Mouse (Mus musculus): ENCODE data around the gene Nxnl2. TPM values are rescaled to one million over a fixed set of nuclear protein-coding genes. Genes with fewer than 3 reads are reported as not detected.

The Nxnl2 gene
- total RNA-seq, 2 experiments from 2014 or later, result 0.61 to 0.72 TPM

DNA sequence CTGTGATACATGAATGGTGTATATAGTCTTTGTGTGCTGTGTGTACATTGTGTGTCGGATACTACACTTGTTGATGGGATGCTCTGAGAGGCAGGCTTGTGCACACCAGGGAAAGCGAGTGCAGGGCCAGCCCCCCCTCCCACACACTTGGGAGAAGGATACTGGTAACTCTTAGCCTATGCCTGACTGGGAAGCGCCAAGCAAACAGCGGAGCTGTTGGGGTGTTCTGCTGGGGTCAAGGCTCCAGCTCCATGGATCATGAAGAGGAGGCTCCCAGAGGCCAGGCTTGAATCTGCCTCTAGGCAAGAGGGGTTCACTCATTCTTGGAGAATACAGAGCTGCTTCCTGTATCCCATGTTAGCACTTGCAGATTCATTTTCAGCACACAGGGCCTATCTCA, 50.1 kb downstream of the Nxnl2 start:
- intact Hi-C loops (cut with DNase I), result no loop called here
- no peak for DNase-seq (ENCODE audit: low spot score in 2 of 2)

DNA sequence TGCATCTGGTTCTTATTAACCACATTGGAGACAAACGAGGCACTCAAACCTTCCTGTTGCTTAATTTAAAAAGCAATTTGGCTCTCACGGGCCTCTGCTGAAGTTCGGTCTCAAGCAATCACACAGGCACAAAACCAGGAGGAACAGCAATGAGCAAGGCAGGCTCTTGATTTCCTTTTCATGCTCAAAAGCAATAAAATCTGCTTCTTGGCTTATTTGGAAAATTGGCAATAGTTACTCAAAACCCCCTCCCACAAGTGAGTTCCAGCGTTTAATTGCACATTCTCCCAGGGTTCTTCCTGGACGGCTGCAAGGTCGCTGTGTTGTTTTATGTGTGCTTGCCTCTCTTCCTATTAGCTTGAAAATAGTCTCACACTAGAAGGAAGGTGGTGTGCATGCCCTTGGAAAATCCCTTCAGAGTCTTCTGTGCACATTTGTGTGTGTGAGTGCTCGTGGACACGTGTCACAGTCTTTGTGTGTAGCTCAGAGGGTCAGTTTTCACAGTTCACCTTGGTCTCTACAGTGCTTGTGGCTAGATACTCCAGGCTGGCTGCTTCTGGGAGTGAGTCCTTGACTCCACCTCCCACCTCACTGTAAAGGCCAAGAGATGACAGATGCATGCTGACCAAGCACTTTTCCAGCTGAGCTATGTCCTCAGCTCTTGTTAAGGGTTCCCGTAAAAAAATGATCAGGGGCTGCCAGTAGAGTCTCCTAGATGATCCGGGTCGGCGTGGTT, 50.8 kb downstream of the Nxnl2 start:
- intact Hi-C loops (cut with DNase I), result no loop called here
- DNase-seq (ENCODE audit: low spot score in 2 of 2), result no peak

Small RNAs within 50 kb of the gene (microRNA-seq; reads per million reads assigned to microRNA genes)
- 0 reads per million in 2 experiments for gene Gm44341

Other genes starting within 250 kb of the Nxnl2 start
- gene Spin1, start 70.1 kb upstream of the Nxnl2 start, total RNA-seq (2021), result 100 to 1,000 TPM; 169 to 173 TPM
- 1 to 10 TPM; 8.5 to 8.6 TPM for gene S1pr3, start 237.6 kb downstream of the Nxnl2 start, total RNA-seq (2021)

Measured in left cerebral cortex, postnatal 14 days (tissue).